Mouse (Mus musculus) limb, embryonic 14.5 days (tissue): Measurements from ENCODE around the gene Slc7a6os. TPM values are rescaled to one million over a fixed set of nuclear protein-coding genes. Genes with fewer than 3 reads are reported as not detected.
"Not testable (repeated sequence)": the region's sequence is repeated elsewhere in the genome, so short reads cannot be mapped to it uniquely, and the experiment has no call there.

Source experiments
- ATAC-seq: fragments of 200-750 bp; cut with Nextera tagmentation; 2 replicates; pipeline ENCODE4 v1.8.0; 2017; ENCODE audit warnings: low read depth, moderate number of reproducible peaks, moderate TSS enrichment; ENCODE audit not compliant: low FRiP score
- DNase-seq: peaks from one replicate; pipeline ENCODE4 v3.0.0-alpha.2; 2015; ENCODE audit warnings: low spot score
- H3K27ac ChIP-seq: fragments of 300-500 bp; sonication (generic); replicated peaks from 2 replicates; pipeline ENCODE4 v1.5.1; 2014; ENCODE audit warnings: low read depth, mild to moderate bottlenecking, low read length, moderate library complexity, mixed read lengths
- H3K27me3 ChIP-seq: fragments of 300-500 bp; sonication (generic); 2 replicates; pipeline ENCODE4 v1.6.1; 2014; ENCODE audit warnings: low read length, mixed read lengths; ENCODE audit not compliant: control insufficient read depth, insufficient read depth
- H3K36me3 ChIP-seq: fragments of 300-500 bp; sonication (generic); 2 replicates; pipeline ENCODE4 v1.6.1; 2014; ENCODE audit warnings: mild to moderate bottlenecking, low read length, moderate library complexity, mixed read lengths; ENCODE audit not compliant: control insufficient read depth, insufficient read depth
- H3K4me1 ChIP-seq: fragments of 300-500 bp; sonication (generic); 2 replicates; pipeline ENCODE4 v1.6.1; 2014; ENCODE audit warnings: antibody characterized with exemption, low read length, mixed read lengths; ENCODE audit not compliant: control insufficient read depth, insufficient read depth
- H3K4me2 ChIP-seq: fragments of 300-500 bp; sonication (generic); replicated peaks from 2 replicates; pipeline ENCODE4 v1.6.1; 2014; ENCODE audit warnings: low read depth, mild to moderate bottlenecking, low read length, moderate library complexity; ENCODE audit not compliant: severe bottlenecking
- H3K4me3 ChIP-seq: fragments of 300-500 bp; sonication (generic); replicated peaks from 2 replicates; pipeline ENCODE4 v1.5.1; 2014; ENCODE audit warnings: low read length
- H3K9ac ChIP-seq: fragments of 300-500 bp; sonication (generic); 2 replicates; pipeline ENCODE4 v1.6.1; 2014; ENCODE audit warnings: mild to moderate bottlenecking, low read depth, low read length, moderate library complexity; ENCODE audit not compliant: severe bottlenecking
- H3K9me3 ChIP-seq: fragments of 300-500 bp; sonication (generic); 2 replicates; pipeline ENCODE4 v1.6.1; 2016; ENCODE audit warnings: low read length; ENCODE audit not compliant: control insufficient read depth
- POLR2A ChIP-seq: fragments of 200-500 bp; IDR thresholded peaks from 2 replicates; pipeline ENCODE4 v1.8.0; 2012; ENCODE audit warnings: inconsistent platforms, mild to moderate bottlenecking, moderate library complexity, borderline replicate concordance; ENCODE audit not compliant: insufficient read depth, insufficient read length; ENCODE audit errors: extremely low read depth
- WGBS: fragments of 180-500 bp; shearing (Covaris S2); extraction: QIAGEN DNeasy Blood & Tissue Kit; methylation state at CpG from one replicate; pipeline ENCODE4 v1.1.7; 2014; 5-methylcytosine and 5-hydroxymethylcytosine counted together
- polyA plus RNA-seq, 2 experiments: library from polyadenylated mRNA; depleted of rRNA in 1 of 2; stranded (reverse) in 1 of 2; unstranded in 1 of 2; fragments of >200 nt; fragmentation: Nextera tagmentation in 1 of 2; extraction: Ambion mirVana in 1 of 2; gene quantifications; 2 replicates each; pipeline versions ENCODE4 v1.2.1 to v1.2.3; 2012 to 2014

Gene Slc7a6os
- polyA plus RNA-seq, 2 experiments, result 32.5 to 52.4 TPM

- H3K4me1 ChIP-seq, result peaks cover 6% of the 10 kb centered on the region; the same call in 1 of the 2 replicates
- 87% methylated on average over 3 of the region's 3 CpGs for WGBS
- no peaks in the 10 kb centered on the region for H3K9me3 ChIP-seq
- no peak overlapping the region for H3K4me2 ChIP-seq
- no peak for TF ChIP-seq POLR2A
- no peak overlapping the region for H3K27ac ChIP-seq
- H3K27me3 ChIP-seq, result no peaks in the 10 kb centered on the region
- no peak overlapping the region for H3K9ac ChIP-seq
- peaks cover 44% of the 10 kb centered on the region for H3K36me3 ChIP-seq
- no peak overlapping the region for H3K4me3 ChIP-seq
- ATAC-seq (no peak), DNase-seq (no peak)
Measured at GRCm38 (mm10) chr8:106213959-106214358, 3.2 kb upstream of the Slc7a6os start.

- Histone ChIP-seq H3K36me3 (peaks cover 41% of the 10 kb centered on the region), H3K9me3 (no peaks in the 10 kb centered on the region), H3K4me3 (peak overlapping the region; percentile 84), H3K4me2 (peak overlapping the region; percentile 58), H3K4me1 (peaks cover 6% of the 10 kb centered on the region; the same call in 1 of the 2 replicates), H3K9ac (peak overlapping the region; percentile 92), H3K27me3 (no peaks in the 10 kb centered on the region), H3K27ac (peak overlapping the region; percentile 93)
- TF ChIP-seq POLR2A, result no peak
- DNase-seq, result peak; percentile 8
- WGBS, result 4% methylated on average over 13 of the region's 13 CpGs
- no peak for ATAC-seq
Measured at GRCm38 (mm10) chr8:106211421-106211820, 686 bp upstream of the Slc7a6os start.

- Histone ChIP-seq H3K4me3 (peak overlapping the region; percentile 84), H3K27me3 (no peaks in the 10 kb centered on the region), H3K4me1 (peaks cover 6% of the 10 kb centered on the region; the same call in 1 of the 2 replicates), H3K9me3 (no peaks in the 10 kb centered on the region), H3K27ac (peak overlapping the region; percentile 93), H3K4me2 (peak overlapping the region; percentile 58), H3K9ac (peak overlapping the region; percentile 92), H3K36me3 (peaks cover 48% of the 10 kb centered on the region)
- ATAC-seq (peak; percentile 44), DNase-seq (no peak)
- TF ChIP-seq POLR2A, result no peak
- WGBS, result under 1% methylated on average over 35 of the region's 35 CpGs
Measured at GRCm38 (mm10) chr8:106210035-106210731, 552 bp downstream of the Slc7a6os start.

- H3K4me1 ChIP-seq, H3K27me3 ChIP-seq, H3K4me3 ChIP-seq, H3K9me3 ChIP-seq, DNase-seq, H3K9ac ChIP-seq, ATAC-seq, H3K27ac ChIP-seq, H3K4me2 ChIP-seq: not testable (repeated sequence)
- H3K36me3 ChIP-seq, result peaks cover 86% of the 10 kb centered on the region
- WGBS, result 90% methylated on average over 3 of the region's 3 CpGs
Measured at GRCm38 (mm10) chr8:106199596-106199995, 11.1 kb downstream of the Slc7a6os start.

GRCm38 (mm10) chr8:106198741-106199140 is 12.0 kb downstream of the Slc7a6os start:
- H3K4me3 ChIP-seq, result no peak overlapping the region
- H3K4me2 ChIP-seq, result no peak overlapping the region
- no peak overlapping the region for H3K9ac ChIP-seq
- peak; percentile 44 for DNase-seq
- peaks cover 87% of the 10 kb centered on the region for H3K36me3 ChIP-seq
- H3K4me1 ChIP-seq, result no peaks in the 10 kb centered on the region
- no peaks in the 10 kb centered on the region for H3K27me3 ChIP-seq
- no peak overlapping the region for H3K27ac ChIP-seq
- no peaks in the 10 kb centered on the region for H3K9me3 ChIP-seq
- TF ChIP-seq POLR2A, result no peak
- ATAC-seq, result no peak
- WGBS, result 15% methylated on average over 1 of the region's 1 CpGs
